Mouse (Mus musculus) lung, postnatal 10 days (tissue): ENCODE measurements at regions not wholly inside any gene's neighbourhood (a gene's known extent, or its start where the extent isn't known, plus 50 kb on each side); places are given as distances from the start of the nearest gene placed in this dataset.
A peak's percentile ranks its signal among the peaks of the same experiment; 100 is the strongest.
"Not testable (repeated sequence)": the region's sequence is repeated elsewhere in the genome, so short reads cannot be mapped to it uniquely, and the experiment has no call there.

Experiments used
- DNase-seq: peaks from one replicate; pipeline ENCODE4 v3.0.0; 2021

- no peak for DNase-seq
These were observed 841.6 kb upstream of the Adam24 start for GRCm38 (mm10) chr8:39833251-39833650.

- no peak for DNase-seq
These were observed 828.0 kb upstream of the Adam24 start for GRCm38 (mm10) chr8:39846854-39847253.

DNA sequence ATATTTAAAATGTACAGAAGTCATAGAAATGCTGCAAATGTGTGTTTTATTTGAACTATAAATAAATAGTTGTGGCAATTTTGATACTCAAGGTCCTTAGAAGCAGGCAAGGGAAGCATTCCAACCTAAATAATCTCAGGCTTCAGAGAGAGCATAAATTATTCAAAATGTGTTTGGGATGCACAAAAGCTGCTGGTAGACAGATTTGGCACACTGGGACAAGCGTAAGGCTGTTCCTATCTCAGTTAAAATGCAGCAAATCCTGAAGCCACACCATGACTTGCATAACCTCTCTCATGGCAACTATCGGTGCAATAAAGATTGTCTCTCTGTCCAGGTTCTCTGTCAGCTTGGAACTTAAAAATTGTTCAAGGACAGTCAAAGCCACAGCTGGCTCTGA lies 812.3 kb upstream of the Adam24 start:
- peak; percentile 6 for DNase-seq

DNA sequence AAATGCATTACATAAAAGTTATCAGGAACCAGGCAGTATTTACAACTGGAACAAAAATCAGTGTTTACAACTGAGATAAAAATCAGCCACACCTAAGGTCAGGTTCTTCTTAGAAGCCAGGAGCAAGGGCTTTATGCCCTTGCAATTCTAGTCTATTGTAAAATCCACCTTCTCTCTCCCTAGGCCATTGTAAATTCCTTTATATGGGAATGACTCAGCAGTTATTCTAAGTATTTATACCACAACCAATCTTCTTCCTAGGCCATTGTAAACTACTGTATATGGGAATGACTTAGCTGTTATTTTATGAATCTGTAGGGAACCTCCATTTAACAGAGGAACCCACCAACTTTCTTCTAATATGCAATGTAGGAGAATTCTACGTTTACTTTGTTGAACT lies 772.6 kb upstream of the Adam24 start:
- no peak for DNase-seq

DNA sequence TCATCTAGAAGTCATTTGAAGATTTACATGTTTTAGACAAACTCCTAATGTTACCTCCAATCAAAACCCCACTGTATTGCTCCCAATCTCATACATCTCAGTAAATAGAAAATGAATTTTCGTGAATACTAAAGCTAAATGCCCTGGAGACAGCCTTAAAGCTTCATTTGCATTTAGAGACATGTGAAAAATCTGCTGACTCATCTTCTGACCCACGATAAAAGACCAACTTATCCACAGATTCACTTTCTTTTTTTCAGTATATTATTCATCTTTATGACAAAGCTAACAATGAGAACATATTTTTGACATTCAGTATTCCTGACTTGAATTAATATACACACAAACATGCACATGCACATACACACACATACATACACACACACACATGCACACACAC lies 762.0 kb upstream of the Adam24 start:
- no peak for DNase-seq

DNA sequence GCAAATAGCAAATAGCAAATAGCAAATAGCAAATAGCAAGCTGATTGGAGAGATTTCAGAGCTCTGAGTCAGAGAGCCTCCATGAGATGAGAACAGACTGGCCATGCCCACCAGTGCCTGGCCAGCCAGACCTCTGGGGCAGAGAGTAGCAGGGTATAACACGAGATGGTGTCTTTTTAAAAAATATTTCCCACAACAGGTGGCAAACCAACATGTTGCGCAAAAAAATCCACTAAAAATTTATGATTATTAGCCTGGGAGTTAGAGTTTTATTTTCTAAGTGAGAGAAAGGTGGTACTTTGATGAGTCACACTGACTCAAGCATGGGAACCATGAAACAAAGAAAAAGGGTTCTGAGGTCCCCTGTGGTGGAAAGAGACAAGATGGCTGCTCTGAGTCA lies 753.5 kb upstream of the Adam24 start:
- DNase-seq: no peak

GRCm38 (mm10) chr8:39923741-39924140 lies 751.1 kb upstream of the Adam24 start:
- DNase-seq: no peak

- DNase-seq: no peak
These were observed 724.5 kb upstream of the Adam24 start for GRCm38 (mm10) chr8:39950178-39950896.

DNA sequence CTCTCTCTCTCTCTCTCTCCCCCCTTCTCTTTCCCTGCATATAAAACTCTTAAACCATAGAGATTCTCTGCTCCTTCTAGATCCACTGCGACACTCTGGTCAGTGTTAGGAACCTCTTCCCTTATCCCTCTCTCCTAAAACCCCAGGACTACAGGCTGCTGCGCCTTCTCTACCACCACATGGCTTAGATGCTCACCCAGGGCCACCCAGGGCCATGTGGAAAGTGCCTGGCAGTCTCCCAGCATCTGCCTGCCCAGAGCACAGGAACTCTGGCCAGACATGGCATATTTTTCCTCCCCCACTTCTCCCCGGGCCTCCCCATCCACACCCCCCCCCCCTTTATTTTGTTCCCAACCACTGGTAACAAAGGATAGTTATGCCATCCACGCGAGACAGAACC lies 720.4 kb upstream of the Adam24 start:
- DNase-seq: no peak

GRCm38 (mm10) chr8:39954924-39955323 lies 720.0 kb upstream of the Adam24 start:
- DNase-seq: no peak

DNA sequence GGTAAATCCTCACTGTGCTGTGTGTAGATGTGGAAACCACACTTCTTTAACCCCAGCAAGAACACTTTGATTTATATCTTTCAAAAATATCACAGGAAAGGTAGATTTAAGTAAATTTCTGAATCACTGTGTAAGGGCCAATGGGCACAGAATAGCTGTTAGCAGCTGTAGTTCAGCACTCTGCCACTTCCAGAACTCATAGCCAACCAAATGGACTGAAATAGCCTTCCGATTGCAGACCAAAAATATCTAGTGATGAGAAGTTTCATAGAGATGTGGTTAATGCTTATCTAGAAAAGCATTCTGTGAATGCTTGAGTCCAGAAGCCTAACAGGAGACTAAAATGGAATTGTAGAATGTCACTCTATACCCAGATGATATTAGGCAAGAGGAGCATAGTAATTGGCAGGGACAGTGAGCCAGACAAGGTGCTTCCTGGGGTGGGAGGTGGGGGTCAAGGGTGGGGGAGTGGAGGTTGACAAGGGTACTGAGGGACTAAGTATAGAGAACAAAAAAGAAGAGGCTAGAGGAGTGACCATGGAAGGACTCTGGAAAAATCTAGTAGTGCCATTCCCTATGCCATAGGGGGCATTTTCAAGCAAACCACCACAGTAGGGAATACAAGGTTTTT lies 669.6 kb upstream of the Adam24 start:
- no peak for DNase-seq

DNA sequence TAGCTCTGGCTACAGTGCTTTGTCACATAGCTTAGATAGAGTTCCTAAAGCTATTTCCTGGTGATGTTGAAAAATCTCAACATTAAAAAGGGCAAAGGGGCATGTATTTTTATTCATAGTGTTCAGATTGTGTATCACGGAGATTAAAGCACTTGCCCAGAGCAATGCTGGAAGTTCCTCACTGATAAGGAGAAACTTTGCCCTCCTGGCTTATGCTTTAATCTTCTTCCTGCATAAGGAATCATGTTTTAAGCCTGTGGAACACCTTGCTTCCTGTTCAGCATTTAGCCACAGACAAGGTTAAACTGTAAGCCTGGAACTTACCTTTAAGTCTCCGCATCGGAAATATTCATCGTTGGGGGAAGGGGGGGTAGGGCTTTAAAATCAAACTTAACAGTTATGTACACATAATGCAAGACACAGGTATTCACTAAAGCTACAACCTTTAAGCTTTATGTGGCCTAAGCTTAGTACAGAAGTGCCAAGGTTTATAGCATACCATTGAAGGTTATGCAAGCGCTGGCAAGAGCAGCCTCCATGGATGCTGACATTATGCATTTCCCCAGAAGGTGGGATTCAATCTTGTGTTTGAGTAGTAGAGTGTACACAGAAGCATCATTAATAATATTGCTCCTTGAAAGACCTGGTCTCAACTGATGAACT lies 655.5 kb upstream of the Adam24 start:
- DNase-seq: no peak

DNA sequence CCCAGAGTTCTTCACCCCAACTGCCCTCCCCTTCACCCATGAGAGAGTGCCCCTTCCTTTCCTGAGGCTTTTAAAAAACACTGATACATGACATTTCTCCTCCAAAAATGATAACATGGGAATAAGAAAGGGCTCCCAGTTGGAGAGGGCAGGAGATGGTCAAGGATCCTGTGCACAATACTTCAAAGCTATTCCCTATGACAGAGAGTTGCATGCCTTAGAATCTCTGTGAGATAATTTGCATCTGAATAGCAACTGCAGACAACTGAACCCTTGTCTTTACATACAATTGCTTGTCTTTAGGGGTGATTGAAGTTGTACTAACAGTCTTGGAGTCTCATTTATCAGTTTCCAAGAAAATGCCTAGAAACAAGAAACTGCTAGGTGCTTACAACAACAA lies 610.7 kb upstream of the Adam24 start:
- no peak for DNase-seq

GRCm38 (mm10) chr8:40071131-40071530 lies 603.7 kb upstream of the Adam24 start:
- DNase-seq: no peak

DNA sequence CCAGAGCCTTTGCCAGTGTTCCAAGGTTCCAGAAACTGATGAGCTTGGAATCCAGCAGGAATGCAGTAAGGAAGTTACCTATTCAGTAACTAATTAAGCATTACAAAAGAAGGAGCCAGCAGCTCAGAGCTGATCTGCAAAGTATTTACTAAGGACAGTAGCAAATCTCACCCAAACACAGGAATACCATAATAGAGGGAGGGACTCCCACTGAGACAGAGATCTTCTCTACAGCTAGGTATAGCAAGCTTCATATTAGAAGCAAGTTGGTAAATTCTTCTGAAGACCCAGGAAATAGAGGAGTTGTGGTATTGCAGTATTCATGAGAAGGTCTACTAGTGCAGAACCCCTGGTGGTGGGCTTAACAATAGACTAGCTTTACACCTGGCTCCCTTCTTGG lies 593.9 kb upstream of the Adam24 start:
- not testable (repeated sequence) for DNase-seq

- DNase-seq: no peak
These were observed 590.7 kb upstream of the Adam24 start for GRCm38 (mm10) chr8:40084129-40084528.

GRCm38 (mm10) chr8:40089377-40089776 lies 585.5 kb upstream of the Adam24 start:
- DNase-seq: no peak

DNA sequence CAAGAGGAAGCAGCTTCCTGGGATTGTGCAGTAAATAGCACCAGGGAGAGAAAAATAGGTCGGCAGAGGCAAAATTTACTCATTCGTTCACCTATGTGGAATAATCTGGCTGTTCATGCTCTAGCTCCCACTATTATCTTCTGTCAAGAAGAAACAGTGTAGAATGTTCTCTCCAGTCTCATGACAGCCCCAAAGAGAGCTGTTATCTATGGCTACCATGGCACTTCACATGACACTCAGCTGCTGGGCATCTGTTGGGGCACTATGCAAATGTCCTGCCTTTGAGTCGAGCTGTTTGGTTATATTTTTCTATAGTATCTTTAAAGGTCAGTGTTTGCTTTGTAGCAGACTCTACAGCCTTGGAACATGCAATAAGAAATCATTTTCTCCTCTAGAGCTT lies 550.5 kb upstream of the Adam24 start:
- no peak for DNase-seq

DNA sequence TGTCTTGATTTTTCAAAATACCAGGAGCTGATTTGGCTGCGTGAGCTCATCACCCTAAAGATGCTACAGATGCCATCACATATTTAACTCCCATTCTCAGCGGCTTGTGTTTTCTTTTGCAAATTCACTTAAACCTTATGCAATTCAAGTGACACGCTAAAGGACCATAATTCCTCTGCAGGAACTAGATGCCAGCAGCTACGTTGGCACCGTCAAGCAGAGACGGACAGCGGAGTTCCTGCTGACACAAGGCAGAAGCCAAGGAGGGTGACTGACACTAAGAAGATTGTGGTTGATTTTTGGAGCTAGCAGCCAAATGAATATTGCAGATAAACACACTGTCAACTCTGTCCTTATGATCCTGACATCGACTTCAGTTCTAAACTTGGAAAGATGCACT lies 547.7 kb upstream of the Adam24 start:
- DNase-seq: no peak

GRCm38 (mm10) chr8:40132662-40133257 lies 542.1 kb upstream of the Adam24 start:
- peak; percentile 23 for DNase-seq

DNA sequence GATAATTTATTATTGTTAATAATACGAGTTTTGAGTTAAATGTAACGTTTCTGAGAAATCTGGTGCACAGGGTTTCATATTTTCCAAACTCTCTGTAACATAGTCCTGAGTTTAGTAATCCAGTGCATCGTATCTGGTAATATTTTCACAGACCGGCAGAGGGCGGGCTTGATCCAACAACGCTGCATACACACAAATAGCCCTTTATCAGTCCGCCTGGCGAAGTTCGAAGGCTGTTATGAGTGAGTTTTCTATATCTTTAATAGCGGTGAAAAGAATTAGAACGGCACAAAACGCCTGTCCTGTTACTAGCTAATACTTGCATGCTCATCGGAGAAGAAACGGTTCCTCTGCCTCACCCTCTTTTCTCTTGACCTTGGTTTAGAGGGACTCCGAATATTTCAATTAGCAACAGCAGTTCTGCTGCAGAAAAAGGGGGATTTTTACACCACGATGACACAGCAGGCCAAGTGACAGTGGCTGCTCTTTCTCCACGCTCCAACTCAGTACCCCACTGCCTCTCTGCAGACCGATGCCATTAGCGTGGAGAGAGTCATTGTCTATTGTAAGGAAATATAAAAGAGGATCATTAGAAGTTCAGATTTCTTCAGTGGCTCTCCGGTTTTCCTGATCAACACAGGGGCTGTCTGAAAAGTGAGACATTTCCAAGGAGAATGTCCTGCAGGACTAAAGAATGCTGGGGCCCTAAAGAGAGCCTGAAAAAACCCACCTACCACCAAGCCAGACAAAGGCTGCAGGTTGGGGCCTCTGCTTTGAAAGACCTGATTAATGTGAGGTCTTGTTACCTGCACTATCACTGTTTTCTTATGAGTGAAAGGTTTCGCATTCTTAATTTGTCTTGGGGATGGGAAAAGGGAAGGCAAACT lies 523.7 kb upstream of the Adam24 start:
- peak; percentile 62 for DNase-seq

GRCm38 (mm10) chr8:40152451-40152850 lies 522.4 kb upstream of the Adam24 start:
- DNase-seq: no peak
